Mouse (Mus musculus): ENCODE data around the gene Ddx6. TPM values are rescaled to one million over a fixed set of nuclear protein-coding genes. Genes with fewer than 3 reads are reported as not detected.

Gene Ddx6
- polyA plus RNA-seq (2015; fragmentation: Nextera tagmentation; extraction: Ambion mirVana), result 21.4 and 21.7 TPM in 2 replicates

GRCm38 (mm10) chr9:44604779-44605615, at the start of gene Ddx6:
Ddx6 (plus strand) TSS chr9:44604892.

DNA sequence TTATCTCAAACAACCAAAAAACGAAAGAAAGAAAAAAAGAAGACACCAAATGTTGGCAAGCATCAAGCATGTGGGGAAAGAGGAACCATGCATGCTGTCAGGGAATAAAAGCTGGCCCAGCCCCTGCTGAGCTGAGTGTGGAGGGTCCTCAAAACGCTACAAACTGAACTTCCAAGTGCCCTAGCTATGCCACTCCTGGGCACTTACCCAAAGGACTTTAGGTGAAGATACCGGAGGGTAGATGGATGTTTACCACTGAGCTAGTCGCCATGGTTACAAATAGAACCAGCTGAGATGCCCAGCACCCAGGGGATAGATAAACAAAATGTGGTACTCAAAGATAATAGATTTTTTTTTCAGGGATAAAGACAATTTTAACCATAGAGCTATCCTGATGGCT, 43.1 kb upstream of the Ddx6 start, which contains the start of gene Cxcr5:
TSS of gene Cxcr5 (minus strand) at position 281 of the 400 bp plus-strand sequence.

GRCm38 (mm10) chr9:44673005-44673404, 68.3 kb downstream of the Ddx6 start, which contains the start of gene Treh:
Treh (plus strand) TSS chr9:44673233.

Other genes with a start within 250 kb of the Ddx6 start
- 32.3 and 36.0 TPM in 2 replicates for gene Vps11, start 243.2 kb upstream of the Ddx6 start, polyA plus RNA-seq (2015; fragmentation: Nextera tagmentation; extraction: Ambion mirVana)
- gene Hyou1, start 225.4 kb upstream of the Ddx6 start, polyA plus RNA-seq (2015; fragmentation: Nextera tagmentation; extraction: Ambion mirVana), result 17.0 and 18.1 TPM in 2 replicates
- 50.7 and 59.3 TPM in 2 replicates for gene Slc37a4, start 208.0 kb upstream of the Ddx6 start, polyA plus RNA-seq (2015; fragmentation: Nextera tagmentation; extraction: Ambion mirVana)
- gene Rps25, start 197.8 kb upstream of the Ddx6 start, polyA plus RNA-seq (2015; fragmentation: Nextera tagmentation; extraction: Ambion mirVana), result 1,331 and 1,463 TPM in 2 replicates
- 264 and 298 TPM in 2 replicates for gene Trappc4, start 197.3 kb upstream of the Ddx6 start, polyA plus RNA-seq (2015; fragmentation: Nextera tagmentation; extraction: Ambion mirVana)
- 25.8 and 30.9 TPM in 2 replicates for gene Ccdc84, start 186.3 kb upstream of the Ddx6 start, polyA plus RNA-seq (2015; fragmentation: Nextera tagmentation; extraction: Ambion mirVana)
- gene Foxr1, start 163.8 kb upstream of the Ddx6 start, polyA plus RNA-seq (2015; fragmentation: Nextera tagmentation; extraction: Ambion mirVana), result not detected in 2 replicates
- gene Upk2, start 149.9 kb upstream of the Ddx6 start, polyA plus RNA-seq (2015; fragmentation: Nextera tagmentation; extraction: Ambion mirVana), result not detected in 2 replicates
- 9.8 and 9.9 TPM in 2 replicates for gene Bcl9l, start 122.1 kb upstream of the Ddx6 start, polyA plus RNA-seq (2015; fragmentation: Nextera tagmentation; extraction: Ambion mirVana)
- not detected in 2 replicates for gene Cxcr5, start 43.0 kb upstream of the Ddx6 start, polyA plus RNA-seq (2015; fragmentation: Nextera tagmentation; extraction: Ambion mirVana)
- not detected in 2 replicates for gene Treh, start 68.3 kb downstream of the Ddx6 start, polyA plus RNA-seq (2015; fragmentation: Nextera tagmentation; extraction: Ambion mirVana)
- 30.8 and 33.2 TPM in 2 replicates for gene Phldb1, start 130.3 kb downstream of the Ddx6 start, polyA plus RNA-seq (2015; fragmentation: Nextera tagmentation; extraction: Ambion mirVana)
- 91.7 and 95.7 TPM in 2 replicates for gene Arcn1, start 163.0 kb downstream of the Ddx6 start, polyA plus RNA-seq (2015; fragmentation: Nextera tagmentation; extraction: Ambion mirVana)
- 144 and 145 TPM in 2 replicates for gene Ift46, start 163.0 kb downstream of the Ddx6 start, polyA plus RNA-seq (2015; fragmentation: Nextera tagmentation; extraction: Ambion mirVana)
- 32.5 and 36.8 TPM in 2 replicates for gene Tmem25, start 194.4 kb downstream of the Ddx6 start, polyA plus RNA-seq (2015; fragmentation: Nextera tagmentation; extraction: Ambion mirVana)
- gene Ttc36, start 198.2 kb downstream of the Ddx6 start, polyA plus RNA-seq (2015; fragmentation: Nextera tagmentation; extraction: Ambion mirVana), result 0.41 and 1.0 TPM in 2 replicates

Data from neural tube, postnatal 0 days (tissue).